Mouse (Mus musculus) liver, adult 2 months (tissue): ENCODE data around the gene Gdf7. TPM values are rescaled to one million over a fixed set of nuclear protein-coding genes. Genes with fewer than 3 reads are reported as not detected.

Experiments
- DNase-seq: peaks from one replicate; pipeline ENCODE4 v3.0.0-alpha.2; 2011; ENCODE audit warnings: low read depth, low spot score; ENCODE audit errors: extremely low read depth
- H3K27ac ChIP-seq: fragments of 200-500 bp; replicated peaks from 2 replicates; pipeline ENCODE4 v1.5.1; 2012; ENCODE audit warnings: low read depth, mild to moderate bottlenecking, control low read depth, inconsistent platforms, low read length; ENCODE audit not compliant: insufficient read depth
- H3K27me3 ChIP-seq: fragments of 200-500 bp; 2 replicates; pipeline ENCODE4 v1.6.1; 2012; ENCODE audit warnings: mild to moderate bottlenecking, moderate library complexity, low read length, inconsistent platforms; ENCODE audit not compliant: control insufficient read depth, insufficient read depth
- H3K36me3 ChIP-seq: fragments of 200-500 bp; 2 replicates; pipeline ENCODE4 v1.6.1; 2012; ENCODE audit warnings: low read length, inconsistent platforms; ENCODE audit not compliant: control insufficient read depth, insufficient read depth
- H3K4me1 ChIP-seq: fragments of 200-500 bp; 2 replicates; pipeline ENCODE4 v1.6.1; 2011; ENCODE audit warnings: low read length; ENCODE audit not compliant: control insufficient read depth, insufficient read depth
- H3K4me3 ChIP-seq: fragments of 200-500 bp; 2 replicates; pipeline ENCODE4 v1.5.1; 2011; ENCODE audit warnings: low read depth, mild to moderate bottlenecking, control low read depth, low read length, moderate library complexity; ENCODE audit not compliant: insufficient read depth
- H3K79me2 ChIP-seq: fragments of 200-500 bp; 2 replicates; pipeline ENCODE4 v1.6.1; 2012; ENCODE audit warnings: inconsistent platforms, mild to moderate bottlenecking, low read length, moderate library complexity; ENCODE audit not compliant: control insufficient read depth, insufficient read depth
- H3K9ac ChIP-seq: fragments of 200-500 bp; 2 replicates; pipeline ENCODE4 v1.6.1; 2012; ENCODE audit warnings: low read depth, mild to moderate bottlenecking, control low read depth, inconsistent platforms, low read length
- CTCF ChIP-seq: fragments of 200-500 bp; IDR thresholded peaks from 2 replicates; pipeline ENCODE4 v1.5.1; 2011; ENCODE audit warnings: low read depth, low read length, control low read depth
- POLR2A ChIP-seq: fragments of 200-500 bp; IDR thresholded peaks from 2 replicates; pipeline ENCODE4 v1.6.1; 2011; ENCODE audit warnings: low read length, control low read depth; ENCODE audit not compliant: insufficient read depth; ENCODE audit errors: extremely low read depth
- WGBS: fragments of 180-500 bp; shearing (Covaris S2); methylation state at CpG from one replicate; pipeline ENCODE4 v1.1.7; 2018; 5-methylcytosine and 5-hydroxymethylcytosine counted together
- polyA plus RNA-seq: library from polyadenylated mRNA; depleted of rRNA; stranded (reverse); fragments of >200 nt; gene quantifications from 2 replicates; pipeline ENCODE4 v1.2.3, GENCODE M21; 2012
- total RNA-seq: library from RNA; depleted of rRNA; stranded (reverse); fragments of >200 nt; gene quantifications from 2 replicates; pipeline ENCODE4 v1.2.3, GENCODE M21; 2014

Gdf7 gene
- total and polyA plus RNA-seq, 2 experiments = not detected

DNA sequence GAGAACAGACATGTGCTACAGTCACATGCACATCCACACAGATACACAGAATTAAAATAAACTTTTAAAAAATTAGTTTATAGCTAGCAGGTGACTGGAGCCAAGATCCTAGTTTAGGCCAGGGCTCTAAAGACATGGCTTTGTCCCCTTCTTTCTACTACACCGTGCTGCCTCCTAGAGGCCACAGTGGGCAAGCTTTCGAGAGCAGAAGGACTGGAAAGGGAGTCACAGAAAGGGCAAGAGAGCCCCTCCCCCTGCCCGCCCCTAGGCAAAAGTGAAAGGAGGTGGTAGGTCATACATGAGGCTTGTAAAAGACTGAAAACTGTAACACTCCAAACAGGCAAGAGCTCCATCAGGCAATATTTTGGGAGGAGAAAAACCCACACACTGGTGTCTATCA, 13.8 kb downstream of the Gdf7 start:
- peaks cover 2% of the 10 kb centered on the region; the same call in 1 of the 2 replicates for H3K36me3 ChIP-seq
- H3K27me3 ChIP-seq = no peaks in the 10 kb centered on the region
- WGBS = 73% methylated on average over 3 of the region's 3 CpGs
- H3K4me1 ChIP-seq = no peaks in the 10 kb centered on the region
- H3K79me2 ChIP-seq = no peaks in the 10 kb centered on the region
- TF ChIP-seq CTCF (peak; percentile 36; the same call in 1 of the 2 replicates), POLR2A (no peak)
- no peak overlapping the region for H3K27ac ChIP-seq
- DNase-seq = no peak
- no peak overlapping the region for H3K4me3 ChIP-seq
- H3K9ac ChIP-seq = no peak overlapping the region

DNA sequence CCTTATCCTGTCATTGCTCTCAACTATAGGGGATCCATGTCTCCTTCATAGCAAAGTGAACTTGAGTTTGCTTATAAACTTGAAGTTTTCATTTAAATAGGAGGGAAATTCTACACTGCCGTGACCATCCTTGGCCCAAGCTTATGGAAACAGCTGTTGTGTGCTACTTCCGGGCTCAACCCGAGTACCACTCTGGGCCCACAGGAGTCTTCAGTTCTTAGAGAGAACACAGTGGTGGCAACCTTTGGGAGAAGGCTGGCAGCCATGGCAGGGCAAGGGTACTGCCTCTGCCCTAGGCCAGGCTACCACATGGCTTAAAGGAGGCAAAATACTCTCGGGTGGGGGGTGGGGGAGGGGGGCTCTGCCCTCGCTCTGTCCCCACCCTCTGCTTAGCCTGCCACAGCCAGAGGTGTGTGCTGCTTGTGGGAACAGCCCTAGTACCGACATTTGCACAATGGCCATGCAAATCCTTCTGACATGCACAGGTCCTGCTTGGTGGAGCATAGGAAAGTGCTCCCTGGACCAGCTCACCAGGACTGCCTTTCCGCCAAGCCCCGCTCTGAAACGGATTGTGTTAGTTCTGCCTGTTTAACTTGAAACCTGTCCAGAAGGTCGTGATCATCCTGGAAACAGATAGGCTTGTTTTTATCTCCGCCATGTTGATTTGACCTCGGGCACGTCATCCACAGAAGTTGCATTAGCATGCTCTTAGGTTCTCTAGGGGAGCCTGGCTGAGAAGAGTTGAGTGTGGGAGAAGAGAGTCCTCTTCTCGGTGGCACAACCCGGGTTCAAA, 20.3 kb downstream of the Gdf7 start:
- Histone ChIP-seq H3K4me3 (no peak overlapping the region), H3K27ac (no peak overlapping the region), H3K4me1 (0 out of 2 replicates have a peak, but pooled peaks cover 4% of the 10 kb centered on the region), H3K9ac (no peak overlapping the region), H3K79me2 (no peaks in the 10 kb centered on the region), H3K27me3 (no peaks in the 10 kb centered on the region), H3K36me3 (peaks cover 15% of the 10 kb centered on the region)
- DNase-seq = peak; percentile 85
- 50% methylated on average over 15 of the region's 15 CpGs for WGBS
- no peak for TF ChIP-seq CTCF
- no peak for TF ChIP-seq POLR2A

DNA sequence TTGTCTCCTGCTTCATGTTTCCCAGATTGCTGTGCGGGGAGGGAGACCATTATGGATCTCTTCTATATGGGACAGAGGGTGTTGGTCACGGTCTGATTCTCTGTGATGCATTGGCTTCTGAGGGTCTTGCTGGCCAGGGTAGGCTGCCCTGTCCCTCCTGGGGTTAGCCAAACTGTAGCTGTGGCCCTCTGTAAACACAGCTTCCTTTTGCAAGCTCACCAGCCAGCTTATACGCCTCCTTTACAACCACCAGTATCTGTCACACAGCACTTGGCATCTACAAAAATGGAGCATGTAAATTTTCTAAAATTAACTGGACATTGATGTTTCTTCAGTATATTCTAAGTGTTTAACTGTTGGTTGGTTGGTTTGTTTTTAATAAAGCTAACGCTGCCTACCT, 26.3 kb downstream of the Gdf7 start:
- no peak for DNase-seq
- no peak overlapping the region for H3K4me3 ChIP-seq
- 95% methylated on average over 4 of the region's 4 CpGs for WGBS
- H3K9ac ChIP-seq = no peak overlapping the region
- TF ChIP-seq CTCF = no peak
- no peak for TF ChIP-seq POLR2A
- H3K4me1 ChIP-seq = peaks cover 2% of the 10 kb centered on the region
- no peak overlapping the region for H3K27ac ChIP-seq
- H3K27me3 ChIP-seq = no peaks in the 10 kb centered on the region
- H3K79me2 ChIP-seq = peaks cover 3% of the 10 kb centered on the region; the same call in 1 of the 2 replicates
- H3K36me3 ChIP-seq = peaks cover 24% of the 10 kb centered on the region

DNA sequence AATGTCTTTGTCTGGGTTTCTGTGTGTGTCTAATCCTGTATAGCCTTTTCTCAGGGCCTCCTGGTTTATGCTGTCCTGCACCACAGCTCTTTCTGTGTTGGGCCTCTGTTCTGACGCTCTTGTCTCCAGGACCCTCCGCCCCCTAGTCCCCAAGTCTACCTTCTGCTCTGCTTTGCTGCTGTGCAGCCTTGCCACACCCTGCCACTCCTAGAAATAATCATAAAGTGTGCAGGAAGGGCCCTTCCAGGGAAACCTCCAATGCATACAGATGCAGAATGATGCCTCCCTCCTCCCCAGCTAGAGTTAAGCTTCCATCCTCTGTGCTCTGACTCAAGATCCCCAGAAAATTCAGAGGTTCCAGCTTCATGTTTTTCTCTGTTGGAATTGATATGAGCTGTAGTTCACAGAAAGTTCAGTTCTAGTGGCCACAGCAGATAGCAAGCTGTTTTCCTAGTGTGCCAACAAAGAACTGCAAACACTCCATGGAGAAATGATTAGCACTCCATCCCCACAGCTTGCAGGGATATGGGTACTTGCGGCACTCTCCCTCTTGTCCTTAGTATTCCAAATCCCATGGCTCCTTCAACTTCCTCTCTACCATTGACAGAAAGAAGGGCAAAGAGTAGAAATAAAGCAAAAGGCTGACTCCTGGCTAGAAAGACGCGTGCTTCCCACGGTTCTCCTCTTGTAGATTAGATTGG, 28.1 kb downstream of the Gdf7 start:
- no peak overlapping the region for H3K9ac ChIP-seq
- H3K4me1 ChIP-seq = peaks cover 2% of the 10 kb centered on the region
- no peaks in the 10 kb centered on the region for H3K27me3 ChIP-seq
- H3K27ac ChIP-seq = no peak overlapping the region
- H3K36me3 ChIP-seq = peaks cover 19% of the 10 kb centered on the region
- peaks cover 3% of the 10 kb centered on the region; the same call in 1 of the 2 replicates for H3K79me2 ChIP-seq
- TF ChIP-seq POLR2A (no peak), CTCF (no peak)
- WGBS = 93% methylated on average over 6 of the region's 6 CpGs
- H3K4me3 ChIP-seq = no peak overlapping the region
- no peak for DNase-seq

DNA sequence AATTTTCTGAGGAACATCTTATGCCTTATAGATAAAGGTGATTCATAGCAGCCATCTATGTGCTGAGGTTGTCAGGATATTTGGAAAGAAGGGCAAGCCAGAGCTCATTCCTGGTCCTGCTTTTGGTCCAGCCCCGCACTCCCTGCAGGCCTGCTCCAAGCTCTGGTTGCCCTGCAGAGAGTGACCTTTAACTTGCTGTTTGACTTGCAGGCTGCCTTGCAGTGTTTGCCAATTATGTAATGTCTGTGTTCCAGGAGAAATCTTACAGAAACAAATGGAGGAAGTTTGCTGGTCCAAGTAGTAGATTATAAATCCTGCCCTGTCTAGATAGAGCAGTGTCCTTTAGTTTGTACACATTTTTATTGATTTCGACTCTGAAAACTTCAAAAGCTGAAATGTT, 30.3 kb downstream of the Gdf7 start:
- peak; percentile 78 for DNase-seq
- no peak overlapping the region for H3K27ac ChIP-seq
- peaks cover 3% of the 10 kb centered on the region; the same call in 1 of the 2 replicates for H3K79me2 ChIP-seq
- H3K4me1 ChIP-seq = peaks cover 2% of the 10 kb centered on the region
- H3K27me3 ChIP-seq = no peaks in the 10 kb centered on the region
- WGBS = 9% methylated on average over 2 of the region's 2 CpGs
- peaks cover 17% of the 10 kb centered on the region for H3K36me3 ChIP-seq
- H3K9ac ChIP-seq = no peak overlapping the region
- no peak for TF ChIP-seq POLR2A
- no peak for TF ChIP-seq CTCF
- no peak overlapping the region for H3K4me3 ChIP-seq

DNA sequence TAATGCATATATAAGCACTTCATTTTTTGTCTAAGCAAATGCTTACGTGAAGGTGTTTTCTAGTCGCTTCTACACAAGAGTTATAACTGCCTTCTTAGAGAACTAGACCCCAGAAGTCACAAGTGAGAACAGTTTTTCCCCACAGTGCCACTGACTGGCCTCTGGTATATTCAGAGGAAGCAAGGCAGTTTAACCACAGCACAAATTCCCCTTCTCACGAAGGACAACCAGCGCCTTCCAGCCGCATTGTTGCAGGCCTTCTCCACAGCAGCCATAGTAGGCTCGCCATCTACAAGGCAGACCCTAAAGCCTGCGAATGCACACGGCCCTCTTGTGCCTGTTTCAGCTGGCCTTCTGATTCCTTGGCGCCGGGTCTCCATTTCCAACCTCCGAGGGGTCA, 32.1 kb downstream of the Gdf7 start:
- no peak for DNase-seq
- H3K4me1 ChIP-seq = peaks cover 2% of the 10 kb centered on the region
- peaks cover 25% of the 10 kb centered on the region for H3K36me3 ChIP-seq
- WGBS = 94% methylated on average over 11 of the region's 11 CpGs
- no peak overlapping the region for H3K9ac ChIP-seq
- H3K27me3 ChIP-seq = no peaks in the 10 kb centered on the region
- TF ChIP-seq CTCF (no peak), POLR2A (no peak)
- H3K79me2 ChIP-seq = peaks cover 3% of the 10 kb centered on the region; the same call in 1 of the 2 replicates
- H3K4me3 ChIP-seq = no peak overlapping the region
- no peak overlapping the region for H3K27ac ChIP-seq
